Comparison of ENCODE assay signal across 9 mouse cellular contexts in genomic region chr5:124614709-124615108, GRCm38 (mm10). TPM values are rescaled to one million over a fixed set of nuclear protein-coding genes. Genes with fewer than 3 reads are reported as not detected.
DNase-seq lines count a peak whose midpoint lies in the region; ATAC-seq and TF ChIP-seq lines count a peak whose summit lies in the region.
"Had no signal": no experiment of that assay in that cellular context is flagged by ENCODE, and none has a peak within 500 bp of the region (broad histone marks: within the 10 kb centered on the region; RNA-seq: fewer than 3 reads in every experiment).

No protein-coding gene starts in this region.

- no peak overlapping the region for H3K9ac ChIP-seq in lung, embryonic 14.5 days
- H3K9ac ChIP-seq in lung, postnatal 0 days (replicated peaks; ENCODE audit: low read depth): no peak overlapping the region

- no peaks in the 10 kb centered on the region for H3K27me3 ChIP-seq in lung, embryonic 14.5 days (ENCODE audit: insufficient read depth, low read length)
- H3K27me3 ChIP-seq in lung, postnatal 0 days (replicated peaks; ENCODE audit: insufficient read depth, low read length): no peaks in the 10 kb centered on the region

- TF ChIP-seq POLR2A in lung, adult 2 months (IDR thresholded peaks at IDR 0.05; ENCODE audit: borderline replicate concordance, extremely low read depth, low read depth, low read length): no peak

- H3K36me3 ChIP-seq in lung, embryonic 14.5 days (ENCODE audit: insufficient read depth): no peaks in the 10 kb centered on the region; the same call in 1 of the 2 replicates
- no peaks in the 10 kb centered on the region for H3K36me3 ChIP-seq in lung, postnatal 0 days (ENCODE audit: insufficient read depth, low read length)

- no peak overlapping the region for H3K4me3 ChIP-seq in lung, embryonic 14.5 days (ENCODE audit: low read depth, low read length)
- H3K4me3 ChIP-seq in lung, adult 2 months (replicated peaks; ENCODE audit: extremely low read depth, low read depth, low read length): no peak overlapping the region
- H3K4me3 ChIP-seq in lung, postnatal 0 days (ENCODE audit: low read depth, low read length): no peak overlapping the region

- DNase-seq in lung, embryonic 14.5 days: peak; percentile 61
- DNase-seq in lung, adult 2 months: no peak
- peak; percentile 33 for DNase-seq in heart, postnatal 4 days
- peak; percentile 62 for DNase-seq in lung, postnatal 0 days (ENCODE audit: low spot score)
- DNase-seq in right cerebral cortex, adult 18-20 months: no peak
- no peak for DNase-seq in urinary bladder, postnatal 10 days (ENCODE audit: low spot score)
- DNase-seq in spleen, postnatal 14 days (ENCODE audit: low spot score in 2 of 2): no peak
- DNase-seq: right cerebral cortex, postnatal 14 days had no signal

- H3K9me3 ChIP-seq in lung, embryonic 14.5 days (ENCODE audit: low read depth, low read length): no peaks in the 10 kb centered on the region
- H3K9me3 ChIP-seq in lung, postnatal 0 days (ENCODE audit: low read length): no peaks in the 10 kb centered on the region

- peak; percentile 47; the same call in 1 of the 2 replicates for ATAC-seq in lung, embryonic 14.5 days (ENCODE audit: insufficient read depth)
- peak; percentile 88 for ATAC-seq in lung, postnatal 0 days
- ATAC-seq: midbrain, embryonic 16.5 days had no signal

- no peak overlapping the region for H3K4me2 ChIP-seq in lung, embryonic 14.5 days
- no peak overlapping the region for H3K4me2 ChIP-seq in lung, postnatal 0 days (replicated peaks; ENCODE audit: low read depth, low read length)

- WGBS in lung, embryonic 14.5 days: 78% methylated on average over 11 of the region's 11 CpGs
- WGBS in lung, adult 2 months: 47% methylated on average over 11 of the region's 11 CpGs
- WGBS in lung, postnatal 0 days: 58% methylated on average over 11 of the region's 11 CpGs

- peak overlapping the region; percentile 70 for H3K27ac ChIP-seq in lung, embryonic 14.5 days (ENCODE audit: low read depth)
- H3K27ac ChIP-seq in lung, postnatal 0 days (ENCODE audit: low read length): 0 out of 2 replicates have a peak overlapping the region, but pooled peaks have one; percentile 1

- H3K4me1 ChIP-seq in lung, embryonic 14.5 days (ENCODE audit: insufficient read depth): no peaks in the 10 kb centered on the region
- no peaks in the 10 kb centered on the region for H3K4me1 ChIP-seq in lung, adult 2 months (ENCODE audit: control insufficient read depth, insufficient read depth, low read length)
- no peaks in the 10 kb centered on the region for H3K4me1 ChIP-seq in lung, postnatal 0 days (ENCODE audit: insufficient read depth, low read depth, low read length)

- no peak for TF ChIP-seq CTCF in lung, embryonic 14.5 days (IDR thresholded peaks at IDR 0.05; ENCODE audit: low read depth)
- TF ChIP-seq CTCF in lung, adult 2 months (IDR thresholded peaks at IDR 0.05; ENCODE audit: insufficient read depth, low read length): no peak
- TF ChIP-seq CTCF in lung, postnatal 0 days (IDR thresholded peaks at IDR 0.05): no peak

- TF ChIP-seq EP300 in lung, postnatal 0 days (IDR thresholded peaks at IDR 0.05): peak; percentile 70

RNA-seq across cellular contexts. Expression of gene Atp6v0a2, which starts 13.7 kb away (rescaled TPM):
- 41.6 and 47.0 TPM in 2 replicates for polyA plus RNA-seq in lung, embryonic 14.5 days (2014; fragmentation: Nextera tagmentation; extraction: Ambion mirVana)
- 39.2 and 45.3 TPM in 2 replicates for polyA plus RNA-seq in lung, adult 2 months (2012; rRNA removed)
- total RNA-seq in heart, postnatal 4 days (2021): 10 to 100 TPM; 37.0 to 37.2 TPM
- polyA plus RNA-seq in lung, postnatal 0 days (2015; fragmentation: Nextera tagmentation; extraction: Ambion mirVana): 23.8 and 26.8 TPM in 2 replicates

RNA-seq across cellular contexts. Expression of gene Gtf2h3, which starts 35.8 kb away (rescaled TPM):
- 71.0 and 74.4 TPM in 2 replicates for polyA plus RNA-seq in lung, embryonic 14.5 days (2014; fragmentation: Nextera tagmentation; extraction: Ambion mirVana)
- polyA plus RNA-seq in lung, adult 2 months (2012; rRNA removed): 20.1 and 30.4 TPM in 2 replicates
- total RNA-seq in heart, postnatal 4 days (2021): 10 to 100 TPM; 20.1 to 23.9 TPM
- polyA plus RNA-seq in lung, postnatal 0 days (2015; fragmentation: Nextera tagmentation; extraction: Ambion mirVana): 23.5 and 25.3 TPM in 2 replicates

RNA-seq across cellular contexts. Expression of gene Eif2b1, which starts 35.8 kb away (rescaled TPM):
- 78.0 and 81.6 TPM in 2 replicates for polyA plus RNA-seq in lung, embryonic 14.5 days (2014; fragmentation: Nextera tagmentation; extraction: Ambion mirVana)
- polyA plus RNA-seq in lung, adult 2 months (2012; rRNA removed): 11.8 and 18.4 TPM in 2 replicates
- 10 to 100 TPM; 38.6 to 42.5 TPM for total RNA-seq in heart, postnatal 4 days (2021)
- 44.4 and 46.6 TPM in 2 replicates for polyA plus RNA-seq in lung, postnatal 0 days (2015; fragmentation: Nextera tagmentation; extraction: Ambion mirVana)

Comparison
In these comparisons a context has a peak if more than half of its experiments do, and no peak if none do; other contexts are left out.
1. DNase-seq: peak in lung, embryonic 14.5 days (single experiment), heart, postnatal 4 days (single experiment) and lung, postnatal 0 days (single experiment); none in lung, adult 2 months (single experiment), right cerebral cortex, adult 18-20 months (single experiment), urinary bladder, postnatal 10 days (single experiment) and spleen, postnatal 14 days (0 of 2).